Mouse (Mus musculus): ENCODE data around the gene Slx4ip.

- TF ChIP-seq POLR2A (IDR thresholded peaks at IDR 0.05; ENCODE audit: control insufficient read depth in 1 of 2, insufficient read depth in 1 of 2, low read depth in 1 of 2, low read length in 2 of 2, poor library complexity in 1 of 2) = no peak
- TF ChIP-seq MYC (IDR thresholded peaks at IDR 0.05; ENCODE audit: low read depth, low read length) = no peak
- TF ChIP-seq GATA1 (IDR thresholded peaks at IDR 0.05; ENCODE audit: low read depth, low read length) = no peak
- TF ChIP-seq E2F4 (IDR thresholded peaks at IDR 0.05; ENCODE audit: borderline replicate concordance, low read depth, low read length) = no peak
Observed at GRCm38 (mm10) chr2:137087705-137088104, 196.7 kb downstream of the Slx4ip start.

Measured in MEL (cell line).